Mouse (Mus musculus) CD4-positive, CD25-positive, alpha-beta regulatory T cell, adult 4 months (primary cell): ENCODE data around the gene Acy3. TPM values are rescaled to one million over a fixed set of nuclear protein-coding genes. Genes with fewer than 3 reads are reported as not detected.
A peak's percentile ranks its signal among the peaks of the same experiment; 100 is the strongest.
"Not testable (repeated sequence)": the region's sequence is repeated elsewhere in the genome, so short reads cannot be mapped to it uniquely, and the experiment has no call there.

Experiments used
- ATAC-seq: one replicate; pipeline ENCODE4 v1.8.0; 2017
- polyA plus RNA-seq, 2 experiments: library from polyadenylated mRNA; unstranded; fragments of 100-300 nt; shearing (Covaris generic); gene quantifications; one replicate each; pipeline ENCODE4 v1.2.1; 2017

Gene Acy3
- polyA plus RNA-seq, 2 experiments from 2014 or later = 1.5 TPM; not detected in 1

- no peak for ATAC-seq
Measured at GRCm38 (mm10) chr19:4003641-4004040, 17.3 kb downstream of the Acy3 start.

DNA sequence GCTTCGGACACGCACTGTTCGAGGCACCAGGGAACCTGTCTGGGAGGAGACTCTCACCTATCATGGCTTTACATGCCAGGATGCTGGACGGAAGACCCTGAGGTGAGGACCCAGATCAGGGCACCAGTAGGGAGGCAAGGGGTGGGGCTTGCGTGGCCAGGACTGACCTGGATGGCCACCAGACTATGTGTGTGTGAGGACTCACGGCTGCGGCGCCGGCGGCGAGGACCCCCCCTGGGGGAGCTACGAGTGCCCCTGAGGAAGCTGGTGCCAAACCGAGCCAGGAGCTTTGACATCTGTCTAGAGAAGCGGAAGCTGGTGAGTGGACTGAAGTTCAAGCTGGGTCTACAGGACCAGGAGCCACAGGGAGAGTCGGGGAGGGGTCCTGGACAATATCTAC is 18.0 kb downstream of the Acy3 start:
- no peak for ATAC-seq

- no peak for ATAC-seq
Measured at GRCm38 (mm10) chr19:4005091-4005490, 18.7 kb downstream of the Acy3 start.

DNA sequence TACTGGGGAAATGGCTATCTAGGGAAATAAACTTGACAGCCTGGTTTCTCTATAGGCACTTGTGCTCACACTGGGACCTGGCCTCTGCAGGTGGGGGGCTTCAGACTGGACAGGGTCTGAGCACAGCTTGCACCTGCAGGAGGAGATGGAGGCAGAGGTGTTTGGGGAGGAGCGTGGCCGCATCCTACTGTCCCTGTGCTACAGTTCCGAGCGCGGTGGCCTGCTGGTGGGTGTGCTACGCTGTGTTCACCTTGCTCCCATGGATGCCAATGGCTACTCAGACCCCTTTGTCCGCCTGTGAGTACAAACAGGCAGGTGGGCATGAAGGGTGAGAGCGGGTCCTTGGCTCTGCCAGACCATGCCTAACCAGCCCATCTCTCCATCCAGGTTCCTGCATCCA is 19.6 kb downstream of the Acy3 start:
- ATAC-seq = no peak

GRCm38 (mm10) chr19:4011086-4011485 is 24.7 kb downstream of the Acy3 start:
- no peak for ATAC-seq

- peak; percentile 99 for ATAC-seq
Measured at GRCm38 (mm10) chr19:4012432-4013022, 26.2 kb downstream of the Acy3 start, which contains the start of gene Ndufv1. Ndufv1 (minus strand) TSS chr19:4012806.

- ATAC-seq = peak; percentile 45
Measured at GRCm38 (mm10) chr19:4013066-4013465, 26.7 kb downstream of the Acy3 start.

- ATAC-seq = no peak
Measured at GRCm38 (mm10) chr19:4014802-4015201, 28.4 kb downstream of the Acy3 start.

DNA sequence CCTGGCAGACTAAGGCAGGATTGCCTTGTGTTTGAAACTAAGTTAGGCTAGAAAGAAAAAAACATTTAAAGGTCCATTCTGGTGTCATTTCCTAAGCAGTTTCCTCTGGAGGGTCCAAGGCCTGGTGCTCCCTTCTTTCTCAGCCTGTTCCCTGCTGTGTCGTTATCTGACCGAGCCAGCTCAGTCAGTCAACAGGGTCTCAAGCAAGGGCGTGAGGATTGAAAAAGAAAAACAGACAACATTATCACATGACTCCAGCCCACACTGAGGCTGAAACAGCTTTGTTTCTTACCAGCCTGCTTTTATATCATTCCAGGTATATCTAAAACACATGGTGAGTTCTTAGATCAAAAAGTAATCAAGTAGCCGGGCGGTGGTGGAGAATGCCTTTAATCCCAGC is 29.3 kb downstream of the Acy3 start:
- ATAC-seq = no peak

- ATAC-seq = no peak
Measured at GRCm38 (mm10) chr19:4017921-4018587, 31.7 kb downstream of the Acy3 start.

DNA sequence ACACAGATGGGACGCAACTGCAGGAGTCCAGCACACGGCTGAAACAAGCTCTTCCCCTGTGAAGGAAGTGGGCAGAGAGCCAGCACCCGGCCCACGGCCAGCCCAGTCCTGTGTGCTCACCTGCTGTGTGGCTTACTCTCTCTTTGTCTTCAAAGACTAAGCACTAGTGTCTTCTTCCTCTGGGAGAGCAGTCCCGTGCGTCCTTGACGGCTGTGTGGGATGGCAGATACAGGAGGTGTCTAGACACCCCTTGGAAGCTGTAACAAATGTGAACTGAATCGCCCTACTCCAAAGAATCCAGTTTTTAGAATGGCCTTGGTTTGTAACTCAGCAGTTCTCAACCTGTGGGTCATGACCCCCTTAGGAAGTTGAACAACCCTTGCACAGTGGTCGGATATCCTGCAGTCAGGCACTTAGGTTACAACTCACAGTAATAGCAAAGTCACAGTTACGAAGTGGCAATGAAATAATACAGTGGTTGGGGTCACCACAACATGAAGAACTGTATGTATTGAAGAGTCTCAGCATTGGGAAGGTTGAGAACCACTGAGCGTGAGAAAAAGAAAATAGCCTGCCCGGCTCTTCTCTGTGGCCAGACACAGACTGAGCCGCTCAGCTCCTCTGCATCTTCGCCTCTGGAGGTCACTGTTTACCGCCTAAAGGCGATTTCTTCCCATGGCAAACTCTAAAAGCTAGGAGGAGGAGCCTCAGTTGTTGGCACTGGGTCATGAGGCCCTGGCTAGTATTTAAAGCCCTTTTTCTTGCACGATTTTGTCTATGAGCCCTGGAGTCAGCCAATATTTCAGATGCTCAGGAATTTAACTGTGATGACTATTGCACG is 32.6 kb downstream of the Acy3 start:
- peak; percentile 70 for ATAC-seq

DNA sequence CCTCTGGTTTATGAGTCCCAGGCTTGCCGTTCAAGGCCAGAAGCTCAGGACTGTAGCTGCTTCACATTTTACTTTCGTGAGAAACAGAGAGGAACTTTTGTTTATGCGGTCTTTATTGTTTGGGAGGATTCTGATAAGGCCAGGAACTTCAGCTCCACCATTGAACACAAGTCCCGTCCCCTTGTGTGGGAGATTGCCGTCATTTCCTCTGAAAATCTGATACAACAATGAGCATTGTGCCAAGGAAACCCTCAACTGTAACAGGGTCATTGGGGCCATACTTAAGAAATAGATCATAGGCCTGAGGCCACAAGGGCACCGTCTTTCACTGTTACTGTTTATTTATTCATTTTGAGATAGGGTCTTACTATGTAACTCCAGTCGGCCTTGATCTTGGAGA is 36.8 kb downstream of the Acy3 start:
- no peak for ATAC-seq

GRCm38 (mm10) chr19:4027576-4027975 is 41.2 kb downstream of the Acy3 start:
- ATAC-seq = no peak

GRCm38 (mm10) chr19:4032668-4033067 is 46.3 kb downstream of the Acy3 start:
- no peak for ATAC-seq

GRCm38 (mm10) chr19:4033298-4033697 is 46.9 kb downstream of the Acy3 start:
- no peak for ATAC-seq

- no peak for ATAC-seq
Measured at GRCm38 (mm10) chr19:4033742-4034141, 47.4 kb downstream of the Acy3 start.

DNA sequence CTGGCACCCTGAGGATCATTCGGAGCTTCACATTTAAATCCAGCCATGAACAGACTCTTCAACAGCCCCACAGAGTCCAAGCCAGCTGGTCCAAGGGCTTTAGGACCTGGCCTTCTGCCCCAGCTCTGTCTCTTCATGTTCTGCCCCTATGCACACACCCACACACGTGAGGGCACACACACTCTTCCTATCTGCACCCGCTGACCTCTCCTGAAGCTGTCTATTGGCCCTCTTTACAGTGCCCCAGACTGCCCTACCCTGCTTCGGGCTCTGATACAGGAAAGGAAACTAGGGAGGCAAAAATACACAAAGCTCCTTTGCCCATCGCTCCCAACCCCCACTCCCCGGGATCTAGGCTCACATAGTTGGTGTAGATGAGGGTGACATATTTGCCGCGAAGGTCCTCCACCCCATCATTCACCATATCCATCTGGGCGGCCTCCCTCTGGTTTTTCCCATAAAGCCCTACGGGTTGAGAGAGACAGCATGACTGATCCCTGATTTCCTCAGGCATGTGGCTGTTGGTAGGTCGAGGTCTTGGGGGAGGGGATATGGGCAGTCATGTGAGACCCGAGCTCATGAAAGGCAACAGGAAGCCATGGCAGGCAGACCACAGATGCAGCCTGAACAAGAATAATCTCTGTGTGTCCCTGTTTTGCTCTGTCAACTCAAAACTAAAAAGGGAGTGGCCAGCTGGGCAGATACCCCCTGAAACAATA is 50.1 kb downstream of the Acy3 start:
- ATAC-seq = no peak

DNA sequence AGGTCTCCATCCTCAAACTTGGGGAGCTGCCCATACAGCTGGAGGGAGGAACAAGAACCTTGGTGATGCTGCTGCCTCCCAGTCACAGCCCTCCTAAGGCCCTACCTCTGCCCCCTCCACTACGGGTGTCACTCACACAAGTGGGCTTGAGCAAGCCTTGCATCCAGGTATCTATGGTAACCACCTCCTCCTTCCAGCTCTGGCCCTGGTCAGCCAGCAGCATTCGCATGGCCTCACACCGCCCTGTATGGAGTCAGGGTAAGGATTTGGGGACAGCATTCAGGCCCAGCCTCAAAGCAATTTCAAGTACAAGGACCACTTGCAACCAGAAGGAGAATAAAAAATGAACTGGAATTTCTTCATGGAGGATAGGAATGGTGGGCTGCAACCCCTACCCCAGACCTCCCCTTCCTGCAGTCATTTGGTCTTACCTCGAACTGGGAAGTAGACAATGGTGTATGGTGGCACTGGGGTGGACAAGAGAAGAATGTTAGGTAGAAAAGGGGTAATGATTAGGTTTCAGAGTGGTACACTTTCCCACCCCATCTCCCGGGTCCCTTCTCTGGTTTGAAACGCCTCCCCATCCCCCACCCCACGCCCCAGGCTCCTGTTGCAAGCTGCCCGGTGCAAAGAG is 50.9 kb downstream of the Acy3 start:
- not testable (repeated sequence) for ATAC-seq

GRCm38 (mm10) chr19:4037788-4038232 is 51.4 kb downstream of the Acy3 start, which contains the start of gene Gstp1:
Gstp1 (minus strand) TSS chr19:4037985.
- ATAC-seq = peak; percentile 98
